Mouse (Mus musculus): Measurements from ENCODE around the gene Tasp1.

DNA sequence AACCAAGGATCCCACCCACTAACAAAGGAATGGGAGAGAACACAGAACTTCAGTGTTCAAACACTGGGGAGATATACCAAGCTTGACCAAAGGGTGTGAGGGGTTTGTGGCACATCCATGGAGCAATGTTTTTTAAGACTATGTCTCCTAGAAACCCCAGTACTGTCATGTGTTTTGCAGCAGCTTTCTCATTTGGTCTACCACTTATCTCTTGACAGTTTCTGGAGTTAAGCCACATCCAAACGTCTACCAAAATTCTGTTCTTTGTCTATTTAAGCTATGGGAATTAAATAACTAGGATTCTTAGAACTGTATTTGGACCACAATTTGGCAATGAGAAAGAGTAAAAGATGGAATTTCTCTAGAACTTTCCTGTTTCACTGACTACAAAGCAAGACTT lies 282.1 kb downstream of the Tasp1 start:
- TF ChIP-seq CTCF (IDR thresholded peaks at IDR 0.05; ENCODE audit: low read depth, low read length) = no peak
- TF ChIP-seq POLR2A (IDR thresholded peaks at IDR 0.05; ENCODE audit: extremely low read depth, insufficient read depth, low read length) = no peak

Data from liver, adult 2 months (tissue).